Mouse (Mus musculus): ENCODE data around the gene Fam149b.

DNA sequence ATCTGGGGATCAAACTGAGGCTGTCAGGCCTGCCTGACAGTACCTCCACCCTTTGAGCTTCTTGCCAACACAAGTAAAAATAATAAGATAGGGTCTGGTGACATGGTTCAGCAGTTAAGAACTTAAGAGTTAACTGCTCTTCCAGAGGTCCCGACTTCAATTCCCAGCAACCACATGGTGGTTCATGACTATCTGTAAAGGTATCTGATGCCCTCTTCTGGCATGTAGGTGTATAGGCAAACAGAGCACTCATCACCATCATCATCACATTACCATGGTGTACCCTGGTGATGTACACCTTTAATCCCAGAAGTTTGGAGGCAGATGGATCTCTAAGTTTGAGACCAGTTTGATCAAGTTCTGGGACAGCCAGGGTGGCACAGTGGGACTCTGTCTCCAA is 80.6 kb downstream of the Fam149b start:
- TF ChIP-seq CTCF (IDR thresholded peaks at IDR 0.05 in 2 of 3, conservative IDR thresholded peaks at IDR 0.05 in 1 of 3; ENCODE audit: control insufficient read depth in 1 of 3, insufficient read depth in 1 of 3, low read depth in 2 of 3, low read length in 3 of 3, poor library complexity in 1 of 3, severe bottlenecking in 1 of 3) (no peak), SIN3A (IDR thresholded peaks at IDR 0.05; ENCODE audit: low read length) (no peak), POLR2A (IDR thresholded peaks at IDR 0.05; ENCODE audit: control insufficient read depth in 1 of 2, insufficient read depth in 1 of 2, low read depth in 1 of 2, low read length in 2 of 2, poor library complexity in 1 of 2) (no peak), EP300 (IDR thresholded peaks at IDR 0.05; ENCODE audit: low read depth in 1 of 2, low read length in 2 of 2) (no peak), CHD2 (IDR thresholded peaks at IDR 0.05; ENCODE audit: low read length) (no peak), USF1 (IDR thresholded peaks at IDR 0.05; ENCODE audit: low read depth, low read length) (no peak), CHD1 (IDR thresholded peaks at IDR 0.05; ENCODE audit: low read depth, low read length) (no peak), GATA1 (IDR thresholded peaks at IDR 0.05; ENCODE audit: low read depth, low read length) (no peak)
